Mouse (Mus musculus): ENCODE data around the gene Dennd4a. TPM values are rescaled to one million over a fixed set of nuclear protein-coding genes. Genes with fewer than 3 reads are reported as not detected.

Dennd4a gene
- polyA plus RNA-seq, 1 experiment = 32.3 TPM

GRCm38 (mm10) chr9:64904917-64905640, 93.9 kb downstream of the Dennd4a start:
- DNase-seq (ENCODE audit: extremely low spot score in 1 of 2, low spot score in 1 of 2) = no peak

GRCm38 (mm10) chr9:64907441-64907840, 96.3 kb downstream of the Dennd4a start:
- no peak for DNase-seq (ENCODE audit: extremely low spot score in 1 of 2, low spot score in 1 of 2)

GRCm38 (mm10) chr9:64913406-64913805, 102.3 kb downstream of the Dennd4a start:
- DNase-seq (ENCODE audit: extremely low spot score in 1 of 2, low spot score in 1 of 2) = no peak

- DNase-seq (ENCODE audit: extremely low spot score in 1 of 2, low spot score in 1 of 2) = no peak
Measured at GRCm38 (mm10) chr9:64913973-64914372, 102.8 kb downstream of the Dennd4a start.

- no peak for DNase-seq (ENCODE audit: extremely low spot score in 1 of 2, low spot score in 1 of 2)
Measured at GRCm38 (mm10) chr9:64914629-64915028, 103.5 kb downstream of the Dennd4a start.

GRCm38 (mm10) chr9:64918560-64918959, 107.4 kb downstream of the Dennd4a start:
- no peak for DNase-seq (ENCODE audit: extremely low spot score in 1 of 2, low spot score in 1 of 2)

- no peak for DNase-seq (ENCODE audit: extremely low spot score in 1 of 2, low spot score in 1 of 2)
Measured at GRCm38 (mm10) chr9:64925771-64926170, 114.6 kb downstream of the Dennd4a start.

GRCm38 (mm10) chr9:64926201-64926991, 115.3 kb downstream of the Dennd4a start:
- peak; percentile 87 to 92 for DNase-seq (ENCODE audit: extremely low spot score in 1 of 2, low spot score in 1 of 2)

GRCm38 (mm10) chr9:64930256-64930655, 119.1 kb downstream of the Dennd4a start:
- DNase-seq (ENCODE audit: extremely low spot score in 1 of 2, low spot score in 1 of 2) = no peak

- no peak for DNase-seq (ENCODE audit: extremely low spot score in 1 of 2, low spot score in 1 of 2)
Measured at GRCm38 (mm10) chr9:64931751-64932610, 120.8 kb downstream of the Dennd4a start.

- no peak for DNase-seq (ENCODE audit: extremely low spot score in 1 of 2, low spot score in 1 of 2)
Measured at GRCm38 (mm10) chr9:64934015-64934754, 123.0 kb downstream of the Dennd4a start.

- DNase-seq (ENCODE audit: extremely low spot score in 1 of 2, low spot score in 1 of 2) = peak in 1 of 2 experiments; percentile 86
Measured at GRCm38 (mm10) chr9:64936508-64936907, 125.4 kb downstream of the Dennd4a start.

- no peak for DNase-seq (ENCODE audit: extremely low spot score in 1 of 2, low spot score in 1 of 2)
Measured at GRCm38 (mm10) chr9:64937491-64937890, 126.4 kb downstream of the Dennd4a start.

GRCm38 (mm10) chr9:64938535-64938934, 127.4 kb downstream of the Dennd4a start:
- no peak for DNase-seq (ENCODE audit: extremely low spot score in 1 of 2, low spot score in 1 of 2)

- no peak for DNase-seq (ENCODE audit: extremely low spot score in 1 of 2, low spot score in 1 of 2)
Measured at GRCm38 (mm10) chr9:64939281-64939680, 128.1 kb downstream of the Dennd4a start.

- no peak for DNase-seq (ENCODE audit: extremely low spot score in 1 of 2, low spot score in 1 of 2)
Measured at GRCm38 (mm10) chr9:64939790-64940189, 128.7 kb downstream of the Dennd4a start.

- no peak for DNase-seq (ENCODE audit: extremely low spot score in 1 of 2, low spot score in 1 of 2)
Measured at GRCm38 (mm10) chr9:64940731-64941346, 129.7 kb downstream of the Dennd4a start.

GRCm38 (mm10) chr9:64941650-64942049, 130.5 kb downstream of the Dennd4a start:
- DNase-seq (ENCODE audit: extremely low spot score in 1 of 2, low spot score in 1 of 2) = no peak

- no peak for DNase-seq (ENCODE audit: extremely low spot score in 1 of 2, low spot score in 1 of 2)
Measured at GRCm38 (mm10) chr9:64943997-64944396, 132.9 kb downstream of the Dennd4a start.

Data from frontal cortex, adult 2 months (tissue).